In the genomic region with DNA sequence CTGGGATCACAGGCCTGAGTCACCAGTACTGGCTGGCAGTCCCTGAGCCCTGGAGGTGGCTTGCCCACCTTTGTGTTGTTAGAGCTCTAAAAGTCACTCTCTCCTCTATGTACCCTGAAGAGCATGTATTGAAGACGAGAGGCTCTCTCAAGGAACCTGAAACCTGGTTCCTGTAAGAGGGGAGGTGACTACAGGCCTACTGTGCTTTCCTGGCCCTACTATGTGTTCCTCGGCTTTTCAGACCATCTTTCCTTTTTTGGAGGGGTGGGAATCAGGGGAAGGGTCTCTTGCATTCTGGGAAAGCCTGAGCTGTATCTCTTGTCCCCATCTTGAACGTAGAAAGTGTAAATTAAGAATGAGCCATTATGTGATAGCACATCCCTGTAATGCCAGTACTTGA, we compare ENCODE assay signal across 26 mouse cellular contexts. TPM values are rescaled to one million over a fixed set of nuclear protein-coding genes. Genes with fewer than 3 reads are reported as not detected.
"Had no signal": no experiment of that assay in that cellular context is flagged by ENCODE, and none has a peak within 500 bp of the region (broad histone marks: within the 10 kb centered on the region; RNA-seq: fewer than 3 reads in every experiment).

No protein-coding gene starts in this region.

- H3K27me3 ChIP-seq: heart, embryonic 13.5 days; heart, embryonic 15.5 days; hindbrain, embryonic 13.5 days; hindbrain, embryonic 15.5 days; kidney, embryonic 15.5 days; limb, embryonic 13.5 days; limb, embryonic 15.5 days had no signal

- DNase-seq: gastrocnemius, adult 2 months; gastrocnemius, postnatal 10 days; gastrocnemius, postnatal 25 days; heart, adult 18-20 months; heart, postnatal 14 days; heart, postnatal 36 days; kidney, adult 11 months; kidney, adult 2 months; kidney, adult 9 months; kidney, postnatal 14 days; kidney, postnatal 36 days; layer of hippocampus, adult 9-11 months; layer of hippocampus, postnatal 36 days had no signal

- H3K9ac ChIP-seq: heart, embryonic 13.5 days; heart, embryonic 15.5 days; hindbrain, embryonic 13.5 days; hindbrain, embryonic 15.5 days; kidney, embryonic 15.5 days; limb, embryonic 13.5 days; limb, embryonic 15.5 days; liver, embryonic 12.5 days had no signal

- H3K36me3 ChIP-seq: heart, embryonic 13.5 days; heart, embryonic 15.5 days; kidney, embryonic 15.5 days; limb, embryonic 13.5 days; limb, embryonic 15.5 days; liver, embryonic 12.5 days had no signal

- H3K4me1 ChIP-seq: heart, embryonic 13.5 days; heart, embryonic 15.5 days; limb, embryonic 13.5 days; limb, embryonic 15.5 days; liver, embryonic 12.5 days had no signal

- ATAC-seq: intestine, embryonic 16.5 days; liver, embryonic 12.5 days had no signal

- H3K27ac ChIP-seq: gastrocnemius, adult 2 months; heart, embryonic 13.5 days; heart, embryonic 15.5 days; hindbrain, embryonic 13.5 days; hindbrain, embryonic 15.5 days; hindbrain, postnatal 0 days; kidney, embryonic 15.5 days; kidney, postnatal 0 days; limb, embryonic 13.5 days; limb, embryonic 15.5 days; liver, embryonic 12.5 days had no signal

- H3K9me3 ChIP-seq: heart, embryonic 13.5 days; heart, embryonic 15.5 days; hindbrain, embryonic 13.5 days; hindbrain, embryonic 15.5 days; kidney, embryonic 15.5 days; limb, embryonic 13.5 days; limb, embryonic 15.5 days; liver, embryonic 12.5 days had no signal

- H3K4me3 ChIP-seq: gastrocnemius, adult 2 months; heart, embryonic 13.5 days; heart, embryonic 15.5 days; hindbrain, embryonic 13.5 days; hindbrain, embryonic 15.5 days; kidney, embryonic 15.5 days; limb, embryonic 13.5 days; limb, embryonic 15.5 days; liver, embryonic 12.5 days had no signal

- H3K4me2 ChIP-seq: heart, embryonic 11.5 days; heart, embryonic 13.5 days; heart, embryonic 15.5 days; hindbrain, embryonic 13.5 days; hindbrain, embryonic 15.5 days; kidney, embryonic 15.5 days; limb, embryonic 13.5 days; limb, embryonic 15.5 days; liver, embryonic 12.5 days had no signal

RNA-seq across cellular contexts. Expression of a gene that starts 15.5 kb away (rescaled TPM):
- total RNA-seq: granulocyte monocyte progenitor cell, adult 5-6 weeks had no signal
